Mouse (Mus musculus) bone marrow macrophage, adult 2 months (primary cell): ENCODE measurements around the gene Trim2.

ENCODE experiments used
- CTCF ChIP-seq: IDR thresholded peaks from 2 replicates; pipeline ENCODE4 v1.5.1; 2012; ENCODE audit warnings: low read depth, mild to moderate bottlenecking, low read length, moderate library complexity
- POLR2A ChIP-seq: IDR thresholded peaks from 2 replicates; pipeline ENCODE4 v1.6.1; 2012; ENCODE audit warnings: mild to moderate bottlenecking, low read depth, low read length, borderline replicate concordance

- TF ChIP-seq CTCF (no peak), POLR2A (no peak)
These were observed 133.0 kb downstream of the Trim2 start, which contains the start of gene Gm6525 for GRCm38 (mm10) chr3:84173581-84174154.
